Mouse (Mus musculus) T-helper 17 cell (primary cell): ENCODE measurements around the gene Grk5.

ENCODE experiments used
- in situ Hi-C, 2 experiments: fragments of 300-600 bp; cut with MboI, MseI; formaldehyde crosslinking; loops; 1 replicate in 1 of 2; 2 replicates in 1 of 2; pipeline ENCODE4 v1.15.1; 2025; ENCODE audit warnings: high pct_unique_total_duplicates in 2 of 2

Gene Grk5

DNA sequence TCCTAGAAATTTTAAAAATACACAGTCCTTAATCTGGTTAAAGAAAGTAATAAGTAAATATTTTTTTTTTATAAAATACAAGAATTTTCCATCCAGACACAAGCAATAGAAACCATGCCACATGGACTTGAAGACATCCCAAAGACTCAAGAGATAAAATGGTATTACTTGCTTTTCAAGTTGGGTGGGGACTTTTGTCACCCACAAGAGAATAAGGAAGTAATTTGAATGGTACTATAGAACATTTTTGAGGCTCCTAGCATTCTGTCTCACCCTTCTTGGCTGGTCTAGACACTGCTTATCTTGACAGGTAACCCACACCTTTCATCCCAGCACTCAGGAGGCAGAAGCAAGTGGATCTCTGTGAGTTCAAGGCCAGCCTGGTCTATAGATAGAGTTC is 20.8 kb downstream of the Grk5 start:
- in situ Hi-C loops = loop anchor here in 1 of 2 experiments (5.0 kb wide), 1 partner anchor 62 kb away; no protein-coding TSS in a partner anchor

DNA sequence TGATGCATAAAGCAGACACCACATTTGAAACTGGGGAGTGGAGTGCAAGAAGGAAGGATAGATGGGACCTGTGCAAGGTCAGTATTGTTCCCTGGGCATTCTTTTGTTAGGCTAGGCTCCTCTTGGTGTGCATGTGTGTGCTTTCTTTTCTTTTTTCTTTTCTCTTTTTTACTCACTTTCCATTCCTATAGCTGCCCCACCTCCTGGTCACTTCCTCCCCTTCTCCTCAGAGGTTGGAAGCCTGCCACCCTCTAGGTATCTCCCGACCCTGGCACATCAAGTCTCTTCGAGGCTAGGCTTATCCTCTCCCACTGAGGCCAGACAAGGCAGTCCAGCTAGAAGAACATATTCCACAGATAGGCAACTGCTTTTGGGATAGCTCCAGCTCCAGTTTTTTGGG is 22.1 kb downstream of the Grk5 start:
- in situ Hi-C loops = loop anchor here in 1 of 2 experiments (5.0 kb wide), 1 partner anchor 61 kb away; no protein-coding TSS in a partner anchor

DNA sequence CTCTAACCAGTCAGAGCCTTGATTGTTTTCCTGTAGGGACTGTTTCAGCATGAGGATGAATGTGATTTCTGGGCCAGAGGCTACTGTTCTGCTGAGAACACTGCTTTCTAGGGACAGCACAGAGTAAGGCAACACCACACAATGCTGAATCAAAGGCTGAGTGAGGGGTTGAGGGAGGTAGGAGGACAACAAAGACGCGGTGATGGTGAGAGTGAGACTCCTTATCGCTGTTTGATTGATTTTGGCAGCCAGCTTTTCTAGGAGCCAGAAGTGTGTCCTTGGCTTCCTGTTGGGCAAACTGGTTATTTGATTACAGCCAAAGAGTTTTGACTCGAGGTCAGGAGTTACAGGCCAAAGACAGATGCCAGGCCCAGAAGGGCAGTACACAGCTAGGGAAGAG is 25.7 kb downstream of the Grk5 start:
- in situ Hi-C loops = no loop called here

DNA sequence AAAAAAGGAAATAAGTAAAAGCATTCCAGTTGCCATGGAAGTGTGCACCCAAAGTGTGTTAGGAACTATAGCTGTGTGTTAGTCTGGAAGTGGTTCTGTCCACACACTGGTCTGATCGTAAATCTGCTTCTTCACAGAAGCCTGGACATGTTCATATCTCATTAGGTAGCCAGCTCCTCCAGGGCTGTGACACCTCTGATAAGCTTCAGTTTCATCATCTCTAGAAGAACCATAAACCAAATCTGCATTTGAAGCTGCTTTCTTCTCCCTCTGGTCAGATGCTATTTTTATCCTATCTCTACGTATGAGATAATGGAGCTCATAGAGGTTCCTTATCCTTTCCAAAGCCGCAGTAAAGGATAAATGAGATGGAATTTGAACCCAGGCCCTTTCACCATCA is 26.3 kb downstream of the Grk5 start:
- in situ Hi-C loops = no loop called here

DNA sequence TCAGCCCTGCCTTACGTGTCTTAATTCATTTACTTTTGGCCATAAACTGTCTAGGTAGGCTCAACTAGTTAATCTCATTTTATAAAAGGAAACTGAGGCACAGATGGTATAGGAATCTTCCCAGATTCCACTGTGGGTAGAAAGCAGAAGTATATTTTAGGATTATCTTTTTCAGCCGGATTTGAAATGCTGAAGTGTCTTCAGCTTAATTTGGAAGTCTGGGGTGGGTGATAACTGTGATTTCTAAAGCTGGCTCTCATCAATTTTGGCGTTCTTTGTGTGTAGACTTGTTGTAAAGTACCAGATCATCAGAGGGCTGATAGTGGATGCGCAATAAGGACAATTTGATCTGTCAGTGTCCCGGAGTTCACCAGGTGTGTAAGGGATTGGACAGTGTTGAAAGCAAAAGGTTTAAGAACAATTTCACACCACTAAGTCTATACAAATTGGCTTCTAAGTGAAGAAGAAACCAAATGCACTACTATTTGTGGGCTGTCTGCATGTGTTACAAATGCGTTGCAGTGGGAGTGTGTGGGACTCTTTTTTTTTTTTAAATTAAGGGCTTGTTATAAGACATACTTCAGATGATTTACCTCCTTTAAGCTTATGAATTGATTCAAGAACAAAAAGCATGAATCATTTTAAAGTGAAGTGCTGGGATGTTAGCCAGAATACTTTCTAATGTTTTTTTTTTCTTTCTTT is 27.5 kb downstream of the Grk5 start:
- in situ Hi-C loops = no loop called here

DNA sequence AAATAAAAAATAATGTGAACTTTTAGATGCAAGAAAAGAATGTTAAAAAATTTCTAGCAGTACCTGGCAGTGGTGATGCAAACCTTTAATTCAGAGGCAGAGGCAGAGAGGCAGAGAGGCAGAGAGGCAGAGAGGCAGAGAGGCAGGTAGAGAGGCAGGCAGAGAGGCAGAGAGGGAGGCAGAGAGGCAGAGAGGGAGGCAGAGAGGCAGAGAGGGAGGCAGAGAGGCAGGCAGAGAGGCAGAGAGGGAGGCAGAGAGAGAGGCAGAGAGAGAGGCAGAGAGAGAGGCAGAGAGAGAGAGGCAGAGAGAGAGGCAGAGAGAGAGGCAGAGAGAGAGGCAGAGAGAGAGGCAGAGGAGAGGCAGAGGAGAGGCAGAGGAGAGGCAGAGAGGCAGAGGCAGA is 35.0 kb downstream of the Grk5 start:
- in situ Hi-C loops = loop anchor here in 1 of 2 experiments (5.0 kb wide), 1 partner anchor 33 kb away; no protein-coding TSS in a partner anchor

DNA sequence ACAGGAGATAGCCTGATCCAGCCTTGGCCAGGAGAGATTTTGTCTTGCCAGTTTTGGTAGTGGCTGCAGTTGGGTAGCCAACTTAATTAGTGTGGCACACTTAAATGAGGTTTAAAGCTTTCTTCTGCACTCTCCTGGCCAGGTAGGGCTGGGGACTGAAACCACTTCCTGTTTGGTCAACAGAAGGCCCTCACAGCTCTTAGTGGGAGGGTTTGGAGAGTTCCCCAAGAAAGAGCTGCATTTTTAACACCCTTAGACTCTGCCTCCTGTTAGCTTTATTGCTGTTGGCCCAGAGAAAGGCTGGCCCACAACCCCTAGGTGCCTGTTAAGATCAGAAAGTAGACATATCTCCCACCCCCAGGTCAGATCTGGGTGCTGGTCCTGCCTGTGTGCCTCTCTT is 45.5 kb downstream of the Grk5 start:
- in situ Hi-C loops = no loop called here

DNA sequence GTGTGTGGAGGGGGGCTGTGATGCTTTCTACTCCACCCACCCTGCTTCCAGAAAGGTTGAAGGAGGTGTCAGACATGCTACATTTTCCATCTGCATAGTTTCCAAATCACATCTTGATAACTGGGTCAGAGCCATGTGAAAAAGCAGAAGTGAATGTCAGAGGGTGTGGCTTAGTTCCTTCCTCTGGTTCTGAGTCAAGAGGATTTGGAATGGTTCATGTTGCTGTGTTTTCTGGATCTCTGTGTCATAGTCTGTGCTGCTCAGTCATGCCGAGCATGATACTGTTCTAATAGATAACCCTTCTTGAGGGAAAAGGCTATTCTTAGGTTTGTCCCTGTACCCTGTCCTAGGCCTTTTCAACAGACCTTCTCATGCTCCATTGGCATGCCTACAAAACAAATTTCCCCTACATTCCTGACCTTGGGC is 50.4 kb downstream of the Grk5 start:
- in situ Hi-C loops = no loop called here

DNA sequence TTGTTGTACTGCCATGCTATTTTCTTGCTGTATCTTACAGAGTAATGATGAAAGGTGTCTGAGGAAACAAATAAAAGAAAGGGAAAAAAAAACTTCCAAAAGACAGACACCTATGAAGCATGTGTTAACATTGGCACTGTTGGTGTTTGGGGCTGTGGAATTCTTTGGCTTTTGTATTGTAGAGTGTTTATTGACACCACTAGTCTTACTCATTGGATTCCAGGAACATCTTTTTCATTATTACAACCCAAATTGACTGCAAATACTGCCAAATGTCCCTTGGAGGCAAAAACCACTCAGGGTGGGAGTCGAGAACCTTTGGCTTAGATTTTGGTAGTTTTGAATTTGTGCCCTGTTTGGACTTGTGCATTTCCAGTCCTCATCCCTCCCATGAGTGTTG is 51.3 kb downstream of the Grk5 start:
- in situ Hi-C loops = no loop called here

DNA sequence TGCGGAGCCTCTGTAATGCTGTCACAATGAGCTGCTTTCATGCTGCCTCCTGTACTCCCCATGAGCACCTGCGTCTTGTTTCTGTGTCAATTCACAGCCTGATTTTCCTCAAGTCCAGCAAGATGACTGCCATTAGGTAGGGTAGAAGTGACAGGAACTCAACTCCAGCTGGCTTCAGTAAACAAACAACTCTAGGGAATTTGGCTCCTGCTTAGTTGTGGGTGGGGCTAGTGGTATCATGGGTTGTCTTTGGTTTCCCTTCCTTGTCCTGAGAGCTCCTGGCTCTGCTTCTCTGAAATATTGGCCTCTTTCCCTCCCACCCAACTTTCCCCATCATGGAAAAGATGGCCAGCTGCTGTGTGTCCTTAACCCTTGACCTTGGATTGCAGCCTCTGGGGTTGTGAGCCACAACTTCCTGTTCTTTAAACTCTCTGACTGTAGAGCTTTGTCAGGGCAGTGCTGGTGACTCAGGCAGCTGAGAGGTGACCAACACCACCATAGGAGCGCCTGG is 56.3 kb downstream of the Grk5 start:
- in situ Hi-C loops = no loop called here

DNA sequence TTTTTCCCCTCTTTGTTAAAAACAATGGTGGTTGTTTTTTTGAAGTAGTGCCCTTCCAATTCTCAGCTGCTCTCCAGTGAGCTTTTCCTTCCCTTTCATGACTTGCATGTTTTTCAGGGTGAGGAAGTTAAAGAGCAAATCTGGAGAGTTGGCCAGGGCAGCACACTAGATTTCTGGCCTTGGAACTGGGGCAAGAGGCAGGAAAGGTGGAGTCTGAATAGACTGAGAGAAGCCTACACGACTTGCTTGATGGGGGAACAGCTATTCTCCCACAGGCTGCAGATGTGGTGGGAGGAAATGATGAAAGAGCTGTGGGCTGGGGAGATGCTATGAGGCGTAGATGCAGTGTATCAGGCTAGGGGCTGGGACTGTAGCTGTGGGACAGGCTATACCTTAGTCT is 57.1 kb downstream of the Grk5 start:
- in situ Hi-C loops = no loop called here

DNA sequence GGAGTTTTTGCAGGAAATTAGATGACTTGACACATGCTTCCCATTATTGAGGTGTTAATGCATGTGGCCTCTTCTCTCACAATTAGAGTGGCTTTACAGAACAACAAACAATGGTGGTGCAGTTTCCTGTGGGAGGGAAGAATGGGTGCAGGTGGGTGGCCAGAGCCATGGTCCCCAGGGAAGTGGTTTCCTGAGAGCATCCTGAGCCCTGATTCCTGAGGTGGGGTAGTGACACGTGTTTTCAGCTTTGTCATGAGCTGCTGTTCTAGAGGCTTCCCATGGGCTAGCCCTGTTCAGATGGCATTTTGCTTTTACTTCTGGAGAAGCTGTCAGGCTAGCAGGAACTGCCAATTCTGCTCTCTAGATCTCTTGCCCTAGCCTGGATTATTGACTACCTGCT is 59.4 kb downstream of the Grk5 start:
- in situ Hi-C loops = no loop called here

DNA sequence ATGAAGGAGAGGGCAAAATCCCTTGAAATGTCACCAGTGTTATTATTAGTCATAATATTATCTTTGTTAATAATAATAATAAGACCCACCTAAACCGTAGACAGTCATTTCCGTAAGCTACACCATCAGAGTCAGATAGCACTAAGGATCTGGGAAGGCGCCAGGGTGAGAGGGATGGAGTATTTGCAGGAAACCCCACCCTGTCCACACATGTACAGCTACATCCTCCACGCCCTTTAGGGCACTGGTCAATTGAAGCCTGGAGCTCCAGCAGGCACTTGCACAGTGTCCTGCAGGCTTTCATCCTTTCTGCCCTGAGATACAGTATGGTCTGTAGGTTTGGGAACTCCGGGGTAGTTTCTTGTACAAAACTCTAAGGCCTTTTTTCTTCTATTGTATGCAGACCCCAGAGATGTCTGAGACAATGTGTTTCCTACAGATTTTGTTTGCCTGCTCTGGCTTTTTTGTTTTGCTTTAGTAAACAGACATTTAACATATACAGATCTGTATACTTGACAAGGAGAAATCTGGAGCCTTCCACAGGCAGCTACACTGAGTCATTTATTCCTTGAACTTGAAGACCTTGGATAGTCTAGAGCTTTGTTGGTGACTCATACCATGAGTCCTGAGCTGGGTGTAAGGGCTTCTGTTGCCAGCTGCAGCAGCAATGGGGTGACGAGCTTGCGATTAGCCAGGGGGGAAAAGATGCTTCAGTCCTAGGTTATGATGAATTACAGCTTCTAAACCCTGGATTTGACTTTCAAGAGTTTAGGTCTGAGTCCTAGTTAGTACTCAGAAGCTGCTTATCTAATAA is 60.7 kb downstream of the Grk5 start:
- in situ Hi-C loops = no loop called here

DNA sequence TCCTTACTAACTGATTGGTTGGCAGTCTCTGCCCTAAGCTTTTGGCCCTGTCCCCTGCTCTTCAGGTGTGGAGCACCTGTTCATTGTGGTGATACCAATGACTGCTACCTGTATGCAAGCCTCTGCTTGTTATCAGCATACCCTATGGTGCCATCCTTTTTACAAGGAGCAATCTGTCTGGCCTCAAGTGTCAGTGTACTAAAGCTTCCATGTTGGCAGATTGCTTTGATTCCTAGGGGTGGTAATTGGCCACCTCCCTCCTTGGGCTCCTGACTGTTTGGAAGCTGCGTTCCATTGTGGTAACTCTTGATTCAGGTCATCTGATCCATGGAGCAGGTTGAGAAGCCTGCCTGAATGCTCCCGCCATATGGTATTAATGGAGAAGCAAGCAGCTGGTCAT is 65.6 kb downstream of the Grk5 start:
- in situ Hi-C loops = loop anchor here in 1 of 2 experiments (5.0 kb wide), 1 partner anchor 33 kb away; no protein-coding TSS in a partner anchor

DNA sequence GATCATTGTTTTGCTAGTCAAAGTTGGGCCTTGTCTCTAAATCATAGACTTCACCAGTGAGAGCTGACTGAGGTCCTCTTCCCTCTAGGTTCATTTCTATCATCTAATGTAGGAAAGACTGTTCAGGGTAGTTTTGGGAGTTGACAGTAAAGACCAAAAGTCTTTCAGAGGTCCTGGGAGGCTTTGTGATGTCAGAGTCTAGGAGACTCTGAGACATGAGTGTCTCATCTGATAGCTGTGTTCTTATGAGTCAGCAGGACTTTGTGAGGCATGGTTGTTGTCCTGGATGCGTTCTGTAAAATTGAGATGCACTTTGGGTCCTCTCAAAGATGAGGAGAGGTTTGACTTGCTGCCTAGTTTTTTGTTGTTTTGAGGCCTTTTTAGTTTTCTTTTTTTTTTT is 66.2 kb downstream of the Grk5 start:
- in situ Hi-C loops = loop anchor here in 1 of 2 experiments (5.0 kb wide), 1 partner anchor 33 kb away; no protein-coding TSS in a partner anchor

DNA sequence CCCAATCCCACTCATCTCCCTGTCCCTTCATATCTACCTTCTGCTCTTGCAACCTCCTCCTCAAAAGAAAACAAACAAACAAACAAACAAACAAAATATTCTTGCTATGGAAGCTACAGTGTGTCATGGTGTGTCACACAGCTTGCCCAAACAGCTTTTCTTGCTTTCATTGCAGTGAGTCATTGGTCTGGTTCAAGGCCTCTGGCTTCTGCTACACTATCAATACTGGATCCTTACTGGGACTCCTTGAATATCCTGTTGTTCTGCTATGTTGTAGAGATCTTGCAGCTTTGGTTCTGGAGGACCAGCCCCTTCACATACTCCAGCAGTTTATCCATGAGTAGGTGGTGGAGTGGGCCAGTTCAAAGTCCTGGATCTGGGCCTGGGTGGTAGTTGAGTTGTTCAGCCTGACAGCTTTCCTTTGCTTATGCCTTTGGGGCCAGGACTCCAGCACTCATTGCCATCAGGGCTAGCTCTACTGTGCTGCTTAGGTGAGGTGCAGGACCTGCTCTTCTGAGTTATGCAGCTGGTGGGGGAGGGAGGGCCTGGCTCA is 66.7 kb downstream of the Grk5 start:
- in situ Hi-C loops = loop anchor here in 1 of 2 experiments (5.0 kb wide), 1 partner anchor 34 kb away; no protein-coding TSS in a partner anchor

DNA sequence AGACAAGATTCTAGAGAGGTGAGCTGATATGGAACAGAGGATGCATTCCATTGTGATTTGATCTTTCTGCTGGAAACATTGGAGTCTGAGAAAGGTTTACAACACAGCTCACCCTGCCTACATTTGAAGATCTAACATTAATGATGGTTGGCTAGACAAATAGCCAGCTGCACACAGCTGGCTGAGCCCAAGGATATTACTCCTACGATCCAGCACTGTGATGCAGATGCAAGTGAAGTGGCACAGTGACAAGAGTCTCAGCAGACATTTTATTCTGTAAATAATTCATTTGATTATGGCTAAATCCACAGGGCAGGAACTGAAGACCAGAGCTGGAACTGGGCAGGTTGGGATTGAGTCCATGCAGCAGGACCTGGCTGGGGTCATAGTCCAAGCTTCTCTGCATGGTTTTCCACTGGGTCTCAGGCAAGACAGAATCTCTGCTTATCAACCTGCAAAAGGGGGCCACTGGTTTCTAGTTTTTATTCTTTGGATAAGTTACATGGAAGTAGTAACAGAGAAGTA is 70.2 kb downstream of the Grk5 start:
- in situ Hi-C loops = loop anchor here (5.0 to 10.0 kb wide), 2 partner anchors 37 to 1025 kb away; no protein-coding TSS in a partner anchor

DNA sequence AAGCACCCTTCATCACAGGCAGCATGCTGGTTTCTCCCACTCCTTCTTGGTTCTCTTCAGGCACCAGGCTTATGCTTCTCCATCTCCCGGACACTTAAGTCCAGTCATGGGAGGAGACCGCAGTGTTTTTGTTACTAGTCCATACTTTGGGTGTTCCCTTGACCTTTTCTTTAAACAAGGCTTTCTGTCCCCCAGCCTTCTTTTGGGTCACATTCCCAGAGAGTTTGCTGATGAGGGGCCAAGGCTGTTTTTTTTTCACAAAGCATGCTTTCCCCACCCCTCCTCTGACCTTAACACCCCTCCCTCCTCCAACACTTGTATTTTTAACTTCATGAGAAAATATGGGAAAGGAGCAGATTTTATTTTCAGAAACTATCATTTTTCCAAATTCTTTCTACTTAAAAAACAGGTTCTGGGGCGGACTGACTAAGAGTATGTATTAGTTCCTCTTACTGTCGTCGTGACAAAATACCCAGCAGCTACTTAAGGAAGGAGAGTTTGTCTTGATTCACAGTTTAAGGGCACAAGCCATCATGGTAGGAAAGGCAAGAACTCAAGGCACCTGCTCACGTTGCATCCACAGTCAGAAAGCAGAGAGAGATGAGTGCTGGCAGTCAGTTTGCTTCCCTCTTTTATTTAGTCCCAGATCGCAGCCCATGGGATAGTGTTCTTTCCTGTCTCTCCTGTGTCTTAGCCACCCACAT is 73.0 kb downstream of the Grk5 start:
- in situ Hi-C loops = loop anchor here in 1 of 2 experiments (10.0 kb wide), 1 partner anchor 1028 kb away; no protein-coding TSS in a partner anchor

DNA sequence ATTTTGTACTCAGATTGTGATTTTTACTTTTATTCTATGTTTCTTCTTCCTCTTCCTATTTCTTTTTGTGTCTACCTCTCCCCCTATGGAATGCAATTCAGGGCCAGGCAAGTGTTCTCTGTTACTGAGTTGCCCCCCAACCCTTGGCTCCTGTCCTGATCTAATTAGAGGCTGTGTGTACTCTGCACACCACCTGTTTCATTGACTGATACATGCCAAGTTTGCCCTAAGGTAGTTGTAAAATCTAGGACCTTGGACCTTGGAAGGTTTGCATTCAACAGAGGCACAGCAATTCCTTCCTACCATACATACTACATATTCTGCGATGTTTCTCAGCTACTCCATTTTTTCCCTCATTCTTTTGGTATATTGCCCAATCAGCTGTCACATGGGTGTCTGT is 78.4 kb downstream of the Grk5 start:
- in situ Hi-C loops = loop anchor here in 1 of 2 experiments (10.0 kb wide), 1 partner anchor 1033 kb away; no protein-coding TSS in a partner anchor

DNA sequence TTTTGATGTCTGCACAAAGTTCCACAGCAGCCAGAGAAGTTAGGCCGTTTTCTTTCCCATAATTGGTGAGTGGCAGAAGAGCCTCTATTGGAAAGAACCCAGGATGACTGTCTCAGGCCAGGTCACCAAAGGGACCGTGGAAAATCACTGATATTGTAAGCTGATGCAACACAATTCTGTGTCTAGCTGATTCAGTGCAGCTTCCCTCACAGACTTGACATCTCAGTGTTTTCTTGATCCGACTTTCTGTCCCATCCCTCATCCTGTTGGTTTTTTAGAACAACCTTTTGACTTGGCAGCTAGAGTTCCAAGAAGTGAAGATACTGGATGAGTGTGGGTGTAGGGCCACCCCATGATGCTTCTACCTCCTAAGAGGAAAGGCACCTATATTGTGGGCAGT is 80.9 kb downstream of the Grk5 start:
- in situ Hi-C loops = loop anchor here in 1 of 2 experiments (5.0 kb wide), 1 partner anchor 58 kb away; no protein-coding TSS in a partner anchor

DNA sequence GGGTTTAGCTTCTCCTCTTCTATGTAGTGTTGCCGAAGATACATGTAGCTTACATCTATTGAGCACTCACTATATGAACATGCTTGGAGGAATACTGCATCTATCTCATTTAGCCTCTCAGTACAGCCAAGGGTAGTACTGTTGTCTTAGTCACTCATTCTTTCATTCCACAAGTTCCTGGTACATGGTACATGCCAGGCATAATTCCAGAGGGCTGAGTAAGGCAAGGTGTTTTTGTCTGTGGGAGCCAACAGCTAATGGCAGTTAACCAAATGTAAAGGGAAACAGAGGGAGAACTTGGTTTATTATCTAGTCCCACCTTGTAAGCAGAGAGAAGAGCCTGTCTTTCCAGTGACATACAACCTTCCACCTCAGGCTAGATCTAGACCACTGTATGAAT is 82.0 kb downstream of the Grk5 start:
- in situ Hi-C loops = loop anchor here in 1 of 2 experiments (5.0 kb wide), 1 partner anchor 59 kb away; no protein-coding TSS in a partner anchor
